Mouse (Mus musculus) kidney, adult 2 months (tissue): ENCODE data around the gene 4930430F08Rik.

Source experiments
- CTCF ChIP-seq: fragments of 200-500 bp; conservative IDR thresholded peaks from 2 replicates; pipeline ENCODE4 v1.5.1; 2011; ENCODE audit warnings: low read depth, mild to moderate bottlenecking, control low read depth, low read length, moderate library complexity, mixed read lengths; ENCODE audit not compliant: insufficient read depth, insufficient read length
- POLR2A ChIP-seq: fragments of 200-500 bp; IDR thresholded peaks from one replicate; pipeline ENCODE4 v1.6.1; 2011; ENCODE audit warnings: low read depth, low read length, control low read depth

GRCm38 (mm10) chr10:100524499-100525390, 65.5 kb downstream of the 4930430F08Rik start:
- no peak for TF ChIP-seq POLR2A
- TF ChIP-seq CTCF, result no peak
